Mouse (Mus musculus) heart, postnatal 0 days (tissue): ENCODE data around the gene Rev1.

Source experiments
- CTCF ChIP-seq: IDR thresholded peaks from 2 replicates; pipeline ENCODE4 v1.5.1; 2016; ENCODE audit warnings: antibody characterized with exemption, control low read depth, low read depth
- EP300 ChIP-seq: IDR thresholded peaks from 2 replicates; pipeline ENCODE4 v1.6.1; 2016; ENCODE audit warnings: antibody characterized with exemption, low read depth

DNA sequence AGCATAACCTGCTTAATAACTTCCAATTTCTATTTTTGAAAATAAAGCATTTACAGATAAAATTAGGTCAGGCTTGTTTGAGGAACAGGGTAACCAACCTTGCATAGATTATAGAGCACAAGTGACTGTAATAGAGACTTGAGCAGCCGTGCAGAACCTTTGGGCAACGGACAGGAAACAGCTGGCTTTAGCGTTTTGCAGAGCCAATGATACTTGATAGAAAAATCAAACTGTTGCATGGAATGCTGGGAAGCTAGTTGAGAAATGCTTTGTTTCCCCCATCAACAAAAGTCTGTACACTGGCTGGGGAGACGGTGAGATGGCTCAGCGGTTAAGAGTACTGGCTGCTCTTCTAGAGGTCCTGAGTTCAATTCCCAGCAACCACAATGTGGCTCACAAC lies 20.5 kb upstream of the Rev1 start:
- TF ChIP-seq EP300 (no peak), CTCF (no peak)
